Mouse (Mus musculus) T-cell, adult 66 days (primary cell): Measurements from ENCODE around the gene Dcakd. TPM values are rescaled to one million over a fixed set of nuclear protein-coding genes. Genes with fewer than 3 reads are reported as not detected.

Experiments
- total RNA-seq, 2 experiments: library from RNA; stranded (reverse); gene quantifications; 3 replicates in 1 of 2; 4 replicates in 1 of 2; pipeline ENCODE4 v1.2.4; 2023

The Dcakd gene
- total RNA-seq, result 10 to 100 TPM; 18.5 to 22.4 TPM

GRCm38 (mm10) chr11:103028176-103028891, at the start of gene Dcakd, which contains the start of gene Nmt1:
TSS of gene Dcakd (minus strand) at chr11:103028333.
TSS of gene Nmt1 (plus strand) at chr11:103028190.

GRCm38 (mm10) chr11:102946265-102946991, 81.7 kb downstream of the Dcakd start, which contains the start of gene C1ql1:
TSS of gene C1ql1 (minus strand) at chr11:102946688.

Other genes with a start within 250 kb of the Dcakd start
- gene Gjc1, start 208.6 kb downstream of the Dcakd start, total RNA-seq, result not detected
- gene Higd1b, start 192.5 kb downstream of the Dcakd start, total RNA-seq, result not detected
- 100 to 1,000 TPM; 154 TPM for gene Eftud2, start 147.3 kb downstream of the Dcakd start, total RNA-seq
- not detected for gene Ccdc103, start 147.1 kb downstream of the Dcakd start, total RNA-seq
- gene Fam187a, start 143.2 kb downstream of the Dcakd start, total RNA-seq, result not detected
- not detected for gene Gfap, start 127.4 kb downstream of the Dcakd start, total RNA-seq
- gene Kif18b, start 103.2 kb downstream of the Dcakd start, total RNA-seq, result 1 to 10 TPM in 1 of 2 experiments, under 1 TPM in 1; 0.59 to 2.2 TPM
- gene C1ql1, start 81.6 kb downstream of the Dcakd start, total RNA-seq, result not detected
- gene Nmt1, start 143 bp downstream of the Dcakd start, total RNA-seq, result 10 to 100 TPM; 60.2 to 68.4 TPM
- not detected for gene Plcd3, start 73.3 kb upstream of the Dcakd start, total RNA-seq
- 10 to 100 TPM; 46.3 to 47.1 TPM for gene Acbd4, start 73.3 kb upstream of the Dcakd start, total RNA-seq
- 10 to 100 TPM; 73.5 to 91.3 TPM for gene Hexim1, start 87.9 kb upstream of the Dcakd start, total RNA-seq
- 1 to 10 TPM; 1.6 to 2.8 TPM for gene Hexim2, start 104.1 kb upstream of the Dcakd start, total RNA-seq
- gene Fmnl1, start 142.8 kb upstream of the Dcakd start, total RNA-seq, result 100 to 1,000 TPM; 420 to 447 TPM
- gene 1700023F06Rik, start 180.2 kb upstream of the Dcakd start, total RNA-seq, result not detected
- gene Spata32, start 190.1 kb upstream of the Dcakd start, total RNA-seq, result not detected
- gene Map3k14, start 239.1 kb upstream of the Dcakd start, total RNA-seq, result 10 to 100 TPM; 66.2 to 71.0 TPM